Mouse (Mus musculus): ENCODE results near the gene Entpd7. TPM values are rescaled to one million over a fixed set of nuclear protein-coding genes. Genes with fewer than 3 reads are reported as not detected.

Entpd7 gene
- polyA plus RNA-seq, 1 experiment from 2014 or later, result 6.7 TPM

DNA sequence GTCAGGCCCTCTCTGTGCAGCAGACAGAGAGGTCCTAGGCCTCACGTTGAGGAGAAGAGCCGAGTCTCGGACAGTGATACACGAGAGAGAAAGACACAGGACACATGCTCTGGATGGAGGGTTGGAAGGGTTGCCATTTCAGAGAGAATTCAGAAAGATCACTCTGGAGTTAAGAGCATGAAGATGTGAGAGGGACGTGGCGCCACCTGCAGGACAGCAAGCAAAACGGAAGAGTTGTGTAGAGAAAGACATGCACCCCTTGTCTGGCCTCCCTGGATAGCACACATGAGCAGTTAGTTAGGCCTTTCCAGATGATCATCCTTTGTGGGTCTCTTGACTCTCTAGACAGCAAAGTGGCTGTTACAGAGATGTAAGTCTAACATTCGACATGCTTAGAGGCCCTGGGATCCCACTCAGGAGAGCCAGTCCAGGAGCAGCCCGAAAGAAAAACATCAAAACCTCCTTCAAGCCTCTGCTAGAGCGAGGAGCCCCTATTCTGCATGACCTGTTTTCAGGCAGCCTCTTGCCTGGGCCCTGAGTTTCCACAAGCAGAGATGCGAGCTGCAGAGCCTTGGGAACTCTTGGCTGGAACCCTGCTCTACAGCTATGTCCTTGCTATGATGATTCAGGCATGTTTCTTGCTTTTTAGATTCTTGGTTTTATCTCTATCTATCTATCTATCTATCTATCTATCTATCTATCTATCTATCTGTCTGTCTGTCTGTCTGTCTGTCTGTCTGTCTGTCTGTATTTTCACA is 33.6 kb upstream of the Entpd7 start:
- H3K36me3 ChIP-seq (ENCODE audit: control insufficient read depth, insufficient read depth, low read length), result no peaks in the 10 kb centered on the region
- H3K4me2 ChIP-seq (ENCODE audit: low read length), result no peak overlapping the region
- no peaks in the 10 kb centered on the region for H3K4me1 ChIP-seq (ENCODE audit: control insufficient read depth, insufficient read depth, low read length)
- H3K9ac ChIP-seq (ENCODE audit: low read length), result no peak overlapping the region
- no peak overlapping the region for H3K27ac ChIP-seq (ENCODE audit: low read depth, low read length)
- 40% methylated on average over 11 of the region's 11 CpGs for WGBS
- no peaks in the 10 kb centered on the region for H3K9me3 ChIP-seq (replicated peaks; ENCODE audit: control insufficient read depth, low read length)
- H3K4me3 ChIP-seq (ENCODE audit: low read depth, low read length), result no peak overlapping the region
- H3K27me3 ChIP-seq (replicated peaks; ENCODE audit: control insufficient read depth, insufficient read depth, low read length), result no peaks in the 10 kb centered on the region
- ATAC-seq (no peak; the same call in 1 of the 2 replicates), DNase-seq (ENCODE audit: low spot score) (peak; percentile 80)

DNA sequence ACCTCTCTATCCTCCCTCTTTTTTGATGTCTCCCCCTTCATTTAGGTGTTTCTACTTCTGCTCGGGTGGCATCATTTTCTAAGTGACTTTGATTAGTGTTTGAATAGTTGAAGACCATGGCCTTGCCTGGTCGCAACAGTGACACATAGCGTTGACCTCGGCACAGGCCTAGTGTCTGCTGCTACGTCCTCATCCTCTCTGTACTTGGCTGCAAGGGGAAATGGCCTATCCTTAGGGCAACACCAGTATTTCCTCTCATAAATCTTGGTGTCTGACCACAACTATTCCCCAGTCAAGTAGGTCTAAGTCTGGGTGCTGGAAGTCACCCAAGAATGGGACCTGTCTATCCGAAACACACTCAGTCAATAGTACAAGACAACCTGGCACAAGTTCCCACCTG is 29.8 kb upstream of the Entpd7 start:
- H3K4me2 ChIP-seq (ENCODE audit: low read length), result no peak overlapping the region
- H3K4me1 ChIP-seq (ENCODE audit: control insufficient read depth, insufficient read depth, low read length), result no peaks in the 10 kb centered on the region
- no peak overlapping the region for H3K27ac ChIP-seq (ENCODE audit: low read depth, low read length)
- no peaks in the 10 kb centered on the region for H3K27me3 ChIP-seq (replicated peaks; ENCODE audit: control insufficient read depth, insufficient read depth, low read length)
- H3K4me3 ChIP-seq (ENCODE audit: low read depth, low read length), result no peak overlapping the region
- DNase-seq (ENCODE audit: low spot score), result no peak
- WGBS, result 88% methylated on average over 6 of the region's 6 CpGs
- H3K9me3 ChIP-seq (replicated peaks; ENCODE audit: control insufficient read depth, low read length), result no peaks in the 10 kb centered on the region
- no peak overlapping the region for H3K9ac ChIP-seq (ENCODE audit: low read length)
- H3K36me3 ChIP-seq (ENCODE audit: control insufficient read depth, insufficient read depth, low read length), result peaks cover 20% of the 10 kb centered on the region
- ATAC-seq, result no peak

DNA sequence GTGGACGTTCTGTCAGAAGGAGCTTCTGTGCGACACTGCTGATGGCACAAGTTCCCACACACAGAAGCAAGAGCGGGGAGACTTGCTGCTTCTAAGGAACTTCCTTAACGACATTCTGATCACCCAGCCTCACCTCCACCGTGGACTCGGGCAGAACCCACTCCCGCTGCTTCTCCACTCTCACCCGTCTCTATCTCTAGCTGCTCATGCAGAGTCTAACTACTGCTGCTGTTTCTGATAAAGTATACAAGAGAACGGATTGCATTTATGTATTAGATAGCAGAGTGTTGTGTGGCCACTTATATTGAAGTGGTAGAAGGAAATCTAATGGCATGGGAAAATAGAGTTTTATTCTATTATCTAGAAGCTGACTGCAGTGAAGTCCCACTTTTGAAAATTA is 28.7 kb upstream of the Entpd7 start:
- ATAC-seq (no peak), DNase-seq (ENCODE audit: low spot score) (no peak)
- WGBS, result 84% methylated on average over 9 of the region's 9 CpGs
- H3K9me3 ChIP-seq (replicated peaks; ENCODE audit: control insufficient read depth, low read length), result no peaks in the 10 kb centered on the region
- no peak overlapping the region for H3K4me2 ChIP-seq (ENCODE audit: low read length)
- H3K9ac ChIP-seq (ENCODE audit: low read length), result no peak overlapping the region
- no peak overlapping the region for H3K27ac ChIP-seq (ENCODE audit: low read depth, low read length)
- H3K4me3 ChIP-seq (ENCODE audit: low read depth, low read length), result no peak overlapping the region
- no peaks in the 10 kb centered on the region for H3K4me1 ChIP-seq (ENCODE audit: control insufficient read depth, insufficient read depth, low read length)
- H3K27me3 ChIP-seq (replicated peaks; ENCODE audit: control insufficient read depth, insufficient read depth, low read length), result no peaks in the 10 kb centered on the region
- peaks cover 20% of the 10 kb centered on the region for H3K36me3 ChIP-seq (ENCODE audit: control insufficient read depth, insufficient read depth, low read length)

DNA sequence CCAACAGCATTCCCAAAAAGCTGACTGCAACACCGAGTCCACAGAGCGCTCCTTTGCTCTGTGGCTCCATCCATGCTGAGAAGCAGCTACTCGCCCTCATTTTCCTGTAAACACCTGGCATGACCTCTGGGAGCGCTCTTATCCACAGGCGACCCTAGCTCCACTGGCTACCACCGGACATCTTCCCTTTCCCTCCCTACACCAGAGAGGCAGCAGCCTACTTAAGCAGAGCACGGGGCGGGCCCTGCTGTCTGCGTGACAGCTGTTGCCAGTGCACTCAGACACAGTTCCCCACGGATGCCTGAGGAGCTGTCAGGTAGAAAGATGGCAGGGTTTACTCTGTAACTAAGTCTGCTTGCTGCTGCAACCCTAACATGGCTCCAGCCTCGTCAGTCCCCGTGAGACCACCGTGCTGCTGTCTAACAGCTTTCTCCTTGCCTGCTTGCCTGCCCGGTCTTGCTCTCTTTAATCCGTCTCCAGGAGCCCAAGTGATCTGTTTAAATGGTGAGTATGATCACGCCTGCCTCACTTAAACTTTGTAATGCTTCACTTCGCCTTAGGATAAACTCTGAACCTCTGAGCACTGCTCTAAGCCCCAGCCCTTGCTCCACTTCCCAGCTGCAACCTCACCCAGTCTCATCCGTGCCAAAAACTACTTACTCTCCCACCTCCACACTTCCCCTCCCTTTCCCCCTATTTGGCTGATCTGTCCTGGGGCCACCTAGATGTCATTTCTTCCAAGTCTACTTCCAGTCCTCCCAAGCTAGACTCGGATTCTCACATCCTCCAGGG is 27.1 kb upstream of the Entpd7 start:
- Histone ChIP-seq H3K36me3 (ENCODE audit: control insufficient read depth, insufficient read depth, low read length) (peaks cover 20% of the 10 kb centered on the region), H3K4me3 (ENCODE audit: low read depth, low read length) (no peak overlapping the region), H3K4me2 (ENCODE audit: low read length) (no peak overlapping the region), H3K27ac (ENCODE audit: low read depth, low read length) (no peak overlapping the region), H3K9ac (ENCODE audit: low read length) (no peak overlapping the region), H3K9me3 (replicated peaks; ENCODE audit: control insufficient read depth, low read length) (no peaks in the 10 kb centered on the region), H3K4me1 (ENCODE audit: control insufficient read depth, insufficient read depth, low read length) (no peaks in the 10 kb centered on the region), H3K27me3 (replicated peaks; ENCODE audit: control insufficient read depth, insufficient read depth, low read length) (no peaks in the 10 kb centered on the region)
- DNase-seq (ENCODE audit: low spot score) (peak; percentile 28), ATAC-seq (no peak)
- 35% methylated on average over 19 of the region's 19 CpGs for WGBS

DNA sequence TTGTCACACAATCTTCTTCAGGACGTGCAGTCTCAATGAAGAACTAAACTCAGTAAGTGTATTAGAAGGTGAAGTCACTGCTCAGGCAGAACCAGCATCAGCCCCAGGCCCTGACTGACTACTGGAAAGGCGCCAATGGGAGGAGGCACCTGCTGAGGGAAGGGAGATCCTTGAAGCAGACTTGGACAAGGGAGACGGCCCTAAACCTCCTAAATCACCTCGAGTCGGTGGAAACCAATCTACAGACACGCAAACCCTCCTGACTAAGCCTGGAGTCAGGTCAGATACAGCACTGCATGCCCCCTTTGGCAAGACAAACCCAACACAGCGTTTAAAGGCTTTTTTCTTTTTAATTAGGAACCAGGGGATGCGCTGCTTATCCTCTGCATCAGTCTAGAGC is 26.0 kb upstream of the Entpd7 start:
- WGBS, result 86% methylated on average over 8 of the region's 8 CpGs
- peaks cover 20% of the 10 kb centered on the region for H3K36me3 ChIP-seq (ENCODE audit: control insufficient read depth, insufficient read depth, low read length)
- no peak for DNase-seq (ENCODE audit: low spot score)

DNA sequence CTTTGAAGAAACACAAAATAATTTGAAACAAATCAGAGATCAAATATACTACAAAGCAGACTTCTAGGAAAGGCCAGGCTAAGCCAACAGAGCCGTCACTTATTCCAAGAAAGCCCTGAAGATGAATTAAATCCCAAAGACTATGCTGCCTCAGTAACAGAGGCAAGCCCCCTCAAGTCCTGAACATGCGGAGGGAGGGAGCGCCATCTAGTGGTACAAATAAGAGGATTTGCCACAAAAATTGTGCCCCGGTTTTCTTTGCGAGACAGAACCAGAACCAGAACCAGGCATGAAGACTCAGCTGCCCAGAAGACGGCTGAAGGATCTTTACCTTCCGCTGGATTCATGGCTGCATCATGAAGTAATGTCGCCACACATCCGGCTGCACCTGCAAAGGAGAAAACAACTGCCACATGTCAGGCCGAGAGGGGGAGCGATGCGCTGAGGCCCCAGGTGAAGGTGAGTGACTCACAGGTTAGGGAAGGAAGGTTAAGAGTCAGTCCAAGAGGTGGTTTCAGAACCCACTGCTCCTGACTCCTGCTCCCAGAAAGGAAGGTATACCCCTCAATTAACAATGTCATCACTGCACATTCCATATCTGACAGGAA is 23.9 kb upstream of the Entpd7 start:
- no peak for ATAC-seq
- H3K4me1 ChIP-seq (ENCODE audit: control insufficient read depth, insufficient read depth, low read length), result no peaks in the 10 kb centered on the region

More for the DNA sequence above, 26.0 kb upstream of the Entpd7 start:
- no peak overlapping the region for H3K9ac ChIP-seq (ENCODE audit: low read length)
- H3K9me3 ChIP-seq (replicated peaks; ENCODE audit: control insufficient read depth, low read length), result no peaks in the 10 kb centered on the region
- H3K4me2 ChIP-seq (ENCODE audit: low read length), result no peak overlapping the region
- ATAC-seq, result no peak
- no peaks in the 10 kb centered on the region for H3K27me3 ChIP-seq (replicated peaks; ENCODE audit: control insufficient read depth, insufficient read depth, low read length)
- H3K4me3 ChIP-seq (ENCODE audit: low read depth, low read length), result no peak overlapping the region
- no peaks in the 10 kb centered on the region for H3K4me1 ChIP-seq (ENCODE audit: control insufficient read depth, insufficient read depth, low read length)
- H3K27ac ChIP-seq (ENCODE audit: low read depth, low read length), result no peak overlapping the region

DNA sequence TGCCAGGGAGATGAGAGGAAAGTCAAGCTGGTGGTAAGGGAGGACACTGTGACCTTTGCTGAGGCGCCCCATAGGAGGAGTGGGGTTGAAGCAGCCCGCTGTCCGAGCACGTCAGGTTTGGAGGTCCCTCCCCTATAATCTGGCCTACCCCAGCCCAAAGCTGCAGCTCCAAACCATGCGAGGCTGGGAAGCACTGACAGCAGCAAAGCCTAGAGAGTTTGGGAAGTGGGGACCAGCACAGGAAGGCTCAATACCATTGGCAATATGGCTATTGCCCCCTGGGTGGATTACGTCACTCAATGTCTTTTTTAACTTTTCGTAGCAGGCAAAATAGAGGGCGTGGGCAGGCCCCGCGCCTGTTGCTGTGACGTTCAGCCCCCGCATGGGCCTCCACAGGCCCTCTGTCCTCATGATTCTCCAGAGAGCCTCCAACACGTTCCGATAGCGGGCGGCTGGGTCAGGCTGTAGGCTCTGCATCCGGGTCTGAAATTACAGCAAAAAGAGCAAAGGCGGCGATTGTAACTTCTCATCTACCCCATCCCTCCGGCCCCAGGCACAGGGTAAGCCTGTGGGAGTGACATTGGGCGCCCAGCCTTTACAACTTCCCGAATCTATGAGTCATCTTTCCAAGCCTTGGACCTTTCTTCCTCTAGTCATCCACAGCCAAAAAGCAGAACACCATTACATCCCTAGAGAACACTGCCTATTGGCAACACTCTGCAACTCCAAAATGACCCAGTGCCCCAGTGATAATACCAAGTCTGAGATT is 22.6 kb upstream of the Entpd7 start:
- Histone ChIP-seq H3K36me3 (ENCODE audit: control insufficient read depth, insufficient read depth, low read length) (peaks cover 23% of the 10 kb centered on the region), H3K27ac (ENCODE audit: low read depth, low read length) (no peak overlapping the region), H3K4me3 (ENCODE audit: low read depth, low read length) (no peak overlapping the region), H3K4me1 (ENCODE audit: control insufficient read depth, insufficient read depth, low read length) (no peaks in the 10 kb centered on the region), H3K9me3 (replicated peaks; ENCODE audit: control insufficient read depth, low read length) (no peaks in the 10 kb centered on the region), H3K9ac (ENCODE audit: low read length) (no peak overlapping the region), H3K4me2 (ENCODE audit: low read length) (no peak overlapping the region), H3K27me3 (replicated peaks; ENCODE audit: control insufficient read depth, insufficient read depth, low read length) (no peaks in the 10 kb centered on the region)
- no peak for ATAC-seq
- no peak for DNase-seq (ENCODE audit: low spot score)
- WGBS, result 85% methylated on average over 22 of the region's 22 CpGs

More for the DNA sequence above, 23.9 kb upstream of the Entpd7 start:
- Histone ChIP-seq H3K27ac (ENCODE audit: low read depth, low read length) (no peak overlapping the region), H3K27me3 (replicated peaks; ENCODE audit: control insufficient read depth, insufficient read depth, low read length) (no peaks in the 10 kb centered on the region), H3K4me2 (ENCODE audit: low read length) (no peak overlapping the region), H3K36me3 (ENCODE audit: control insufficient read depth, insufficient read depth, low read length) (peaks cover 23% of the 10 kb centered on the region), H3K9me3 (replicated peaks; ENCODE audit: control insufficient read depth, low read length) (no peaks in the 10 kb centered on the region), H3K9ac (ENCODE audit: low read length) (no peak overlapping the region), H3K4me3 (ENCODE audit: low read depth, low read length) (no peak overlapping the region)
- 50% methylated on average over 12 of the region's 12 CpGs for WGBS
- peak; percentile 79 for DNase-seq (ENCODE audit: low spot score)

DNA sequence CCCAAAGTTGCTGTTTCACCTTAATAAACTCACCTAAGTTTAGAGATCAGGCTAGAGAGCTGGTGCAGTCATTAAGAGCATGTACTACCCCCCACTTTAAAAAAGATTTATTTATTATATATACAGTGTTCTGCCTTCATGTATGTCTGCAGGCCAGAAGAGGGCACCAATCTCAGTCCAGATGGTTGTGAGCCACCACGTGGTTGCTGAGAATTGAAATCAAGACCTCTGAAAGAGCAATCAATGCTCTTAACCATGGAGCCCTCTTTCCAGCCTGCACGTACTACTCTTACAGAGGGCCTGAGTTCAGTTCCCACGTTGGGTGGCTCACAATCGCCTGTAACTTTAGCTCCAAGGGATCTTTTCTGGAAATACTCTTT is 22.1 kb upstream of the Entpd7 start:
- DNase-seq (ENCODE audit: low spot score) (no peak), ATAC-seq (no peak)
- no peak overlapping the region for H3K4me2 ChIP-seq (ENCODE audit: low read length)
- H3K4me1 ChIP-seq (ENCODE audit: control insufficient read depth, insufficient read depth, low read length), result peaks cover 1% of the 10 kb centered on the region; the same call in 1 of the 2 replicates
- H3K36me3 ChIP-seq (ENCODE audit: control insufficient read depth, insufficient read depth, low read length), result peaks cover 23% of the 10 kb centered on the region
- H3K9me3 ChIP-seq (replicated peaks; ENCODE audit: control insufficient read depth, low read length), result no peaks in the 10 kb centered on the region
- H3K9ac ChIP-seq (ENCODE audit: low read length), result no peak overlapping the region
- H3K27me3 ChIP-seq (replicated peaks; ENCODE audit: control insufficient read depth, insufficient read depth, low read length), result no peaks in the 10 kb centered on the region
- no peak overlapping the region for H3K4me3 ChIP-seq (ENCODE audit: low read depth, low read length)
- H3K27ac ChIP-seq (ENCODE audit: low read depth, low read length), result no peak overlapping the region
- 66% methylated on average over 4 of the region's 4 CpGs for WGBS

Data from forebrain, embryonic 14.5 days (tissue).